Mouse (Mus musculus) heart, embryonic 16.5 days (tissue): ENCODE measurements around the gene Wbp11. TPM values are rescaled to one million over a fixed set of nuclear protein-coding genes. Genes with fewer than 3 reads are reported as not detected.
A peak's percentile ranks its signal among the peaks of the same experiment; 100 is the strongest.

Source experiments
- ATAC-seq: fragments of 200-750 bp; cut with Nextera tagmentation; replicated peaks from 2 replicates; pipeline ENCODE4 v1.8.0; 2017; ENCODE audit warnings: moderate number of reproducible peaks; ENCODE audit not compliant: insufficient read depth, low FRiP score; ENCODE audit errors: extremely low read depth
- H3K27ac ChIP-seq: fragments of 300-500 bp; sonication (generic); 2 replicates; pipeline ENCODE4 v1.5.1; 2014; ENCODE audit warnings: mild to moderate bottlenecking, low read length, control low read depth, moderate library complexity
- H3K27me3 ChIP-seq: fragments of 300-500 bp; sonication (generic); 2 replicates; pipeline ENCODE4 v1.6.1; 2014; ENCODE audit warnings: low read length, mixed read lengths; ENCODE audit not compliant: control insufficient read depth, insufficient read depth
- H3K36me3 ChIP-seq: fragments of 300-500 bp; sonication (generic); 2 replicates; pipeline ENCODE4 v1.6.1; 2014; ENCODE audit not compliant: control insufficient read depth, insufficient read depth
- H3K4me1 ChIP-seq: fragments of 300-500 bp; sonication (generic); 2 replicates; pipeline ENCODE4 v1.6.1; 2014; ENCODE audit warnings: low read length, mixed read lengths; ENCODE audit not compliant: control insufficient read depth, insufficient read depth
- H3K4me2 ChIP-seq: fragments of 300-500 bp; sonication (generic); 2 replicates; pipeline ENCODE4 v1.6.1; 2014; ENCODE audit warnings: low read depth, mild to moderate bottlenecking, control low read depth, low read length
- H3K4me3 ChIP-seq: fragments of 300-500 bp; sonication (generic); 2 replicates; pipeline ENCODE4 v1.5.1; 2014; ENCODE audit warnings: mild to moderate bottlenecking, control low read depth, low read length
- H3K9ac ChIP-seq: fragments of 300-500 bp; sonication (generic); 2 replicates; pipeline ENCODE4 v1.6.1; 2014; ENCODE audit warnings: low read length, control low read depth
- H3K9me3 ChIP-seq: fragments of 300-500 bp; sonication (generic); replicated peaks from 2 replicates; pipeline ENCODE4 v1.6.1; 2016; ENCODE audit warnings: low read length; ENCODE audit not compliant: control insufficient read depth
- WGBS: fragments of 180-500 bp; shearing (Covaris S2); extraction: QIAGEN DNeasy Blood & Tissue Kit; methylation state at CpG from one replicate; pipeline ENCODE4 v1.1.7; 2014; 5-methylcytosine and 5-hydroxymethylcytosine counted together
- polyA plus RNA-seq: library from polyadenylated mRNA; unstranded; fragments of >200 nt; fragmentation: Nextera tagmentation; extraction: Ambion mirVana; gene quantifications from 2 replicates; pipeline ENCODE4 v1.2.1, GENCODE M21; 2015

Wbp11 gene
- polyA plus RNA-seq, 1 experiment from 2014 or later, result 77.7 TPM

DNA sequence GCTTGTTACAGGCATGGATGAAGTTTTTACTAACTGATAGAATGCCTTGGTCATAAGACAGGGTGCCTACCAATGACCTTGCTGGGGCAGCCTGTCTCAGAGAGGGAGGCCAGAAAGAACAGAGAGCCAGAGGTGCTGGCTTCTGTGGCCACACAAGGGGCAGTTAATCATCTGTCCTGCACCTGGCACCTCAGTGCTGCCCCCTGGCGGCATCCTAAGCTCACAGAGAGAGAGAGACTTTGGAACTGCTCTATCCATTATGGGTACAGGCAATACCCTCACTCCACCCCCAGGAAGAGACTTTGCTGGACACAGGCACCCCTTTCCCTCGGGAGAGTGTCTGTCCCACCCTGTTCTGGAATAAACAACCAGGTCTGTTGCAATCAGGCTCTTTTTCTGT lies 19.8 kb upstream of the Wbp11 start:
- Histone ChIP-seq H3K4me3 (no peak overlapping the region), H3K27ac (no peak overlapping the region), H3K9me3 (no peaks in the 10 kb centered on the region), H3K4me1 (no peaks in the 10 kb centered on the region; the same call in 1 of the 2 replicates), H3K27me3 (no peaks in the 10 kb centered on the region), H3K4me2 (no peak overlapping the region), H3K9ac (no peak overlapping the region), H3K36me3 (no peaks in the 10 kb centered on the region)
- WGBS, result 27% methylated on average over 2 of the region's 2 CpGs
- ATAC-seq, result no peak

DNA sequence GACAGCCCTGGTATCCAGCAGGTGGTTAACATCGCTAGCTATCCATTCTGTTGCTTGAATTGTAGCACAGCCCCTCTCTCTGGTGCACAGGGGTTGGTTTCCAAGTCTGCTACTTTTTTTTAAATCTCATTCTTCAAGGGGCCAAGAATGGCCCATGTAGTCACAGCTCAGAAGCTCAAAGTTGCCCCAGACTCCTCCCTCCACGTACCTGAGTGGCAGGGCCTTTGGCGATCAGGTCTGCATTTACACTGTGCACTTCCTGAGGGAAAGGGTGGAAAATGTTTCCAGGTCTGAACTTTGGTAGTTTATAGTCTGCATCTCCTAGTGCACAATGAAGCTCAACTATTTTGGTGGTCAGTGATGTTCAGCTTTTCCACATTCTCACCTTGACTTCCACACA lies 19.2 kb upstream of the Wbp11 start:
- Histone ChIP-seq H3K4me1 (no peaks in the 10 kb centered on the region; the same call in 1 of the 2 replicates), H3K27ac (no peak overlapping the region), H3K9ac (no peak overlapping the region), H3K4me2 (no peak overlapping the region), H3K9me3 (no peaks in the 10 kb centered on the region), H3K4me3 (no peak overlapping the region), H3K27me3 (no peaks in the 10 kb centered on the region), H3K36me3 (no peaks in the 10 kb centered on the region)
- ATAC-seq, result no peak
- WGBS, result 91% methylated on average over 3 of the region's 3 CpGs

GRCm38 (mm10) chr6:136845706-136846480 lies 17.9 kb upstream of the Wbp11 start:
- Histone ChIP-seq H3K9ac (no peak overlapping the region), H3K4me1 (no peaks in the 10 kb centered on the region; the same call in 1 of the 2 replicates), H3K27ac (no peak overlapping the region), H3K27me3 (no peaks in the 10 kb centered on the region), H3K4me2 (no peak overlapping the region), H3K36me3 (no peaks in the 10 kb centered on the region), H3K4me3 (no peak overlapping the region), H3K9me3 (no peaks in the 10 kb centered on the region)
- WGBS, result 71% methylated on average over 5 of the region's 5 CpGs
- no peak for ATAC-seq

DNA sequence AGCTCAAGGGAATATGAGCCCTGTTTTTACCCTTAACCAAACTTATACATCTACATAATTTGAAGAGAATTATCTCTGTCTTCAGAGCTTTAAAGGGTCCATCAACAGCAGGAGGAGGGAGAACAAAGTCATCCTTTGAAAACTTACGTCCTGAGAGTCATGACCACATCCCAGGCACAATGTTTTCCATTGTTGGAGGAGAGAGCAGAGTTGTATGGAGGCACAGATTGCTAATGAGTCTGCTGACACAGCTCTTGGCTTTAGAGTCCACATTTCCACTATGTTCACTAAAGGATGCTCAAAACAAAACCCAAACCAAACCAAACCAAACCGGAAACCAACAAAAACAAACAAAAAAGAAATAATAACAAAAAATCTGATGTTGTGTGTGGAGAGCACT lies 16.9 kb upstream of the Wbp11 start:
- Histone ChIP-seq H3K36me3 (no peaks in the 10 kb centered on the region), H3K4me3 (no peak overlapping the region), H3K27ac (no peak overlapping the region), H3K9ac (no peak overlapping the region), H3K27me3 (no peaks in the 10 kb centered on the region), H3K4me1 (no peaks in the 10 kb centered on the region), H3K4me2 (no peak overlapping the region), H3K9me3 (no peaks in the 10 kb centered on the region)
- 58% methylated on average over 2 of the region's 2 CpGs for WGBS
- ATAC-seq, result no peak

DNA sequence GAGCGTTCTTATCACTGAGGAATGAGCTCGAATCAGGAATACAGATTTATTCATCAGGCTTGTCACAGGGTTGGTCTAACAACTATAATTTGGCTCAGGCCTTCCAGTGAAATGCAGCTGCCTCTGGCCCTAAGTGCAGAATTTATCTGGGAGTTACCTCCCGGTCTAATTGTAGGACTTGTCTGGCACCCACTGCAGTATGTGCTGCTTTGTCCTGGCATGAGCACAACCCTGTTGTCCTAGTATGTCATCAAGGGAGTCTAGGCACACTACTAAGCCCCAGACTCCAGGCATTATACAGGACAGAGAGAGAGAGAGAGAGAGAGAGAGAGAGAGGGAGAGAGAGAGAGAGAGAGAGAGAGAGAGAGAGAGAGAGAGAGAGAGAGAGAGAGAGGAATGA lies 9.3 kb upstream of the Wbp11 start:
- Histone ChIP-seq H3K27ac (no peak overlapping the region), H3K36me3 (no peaks in the 10 kb centered on the region), H3K9me3 (no peaks in the 10 kb centered on the region), H3K4me3 (no peak overlapping the region), H3K27me3 (no peaks in the 10 kb centered on the region), H3K4me2 (no peak overlapping the region), H3K9ac (no peak overlapping the region), H3K4me1 (no peaks in the 10 kb centered on the region)
- WGBS, result 69% methylated on average over 3 of the region's 3 CpGs
- ATAC-seq, result no peak; the same call in 1 of the 2 replicates

GRCm38 (mm10) chr6:136835352-136835751 lies 7.3 kb upstream of the Wbp11 start, which contains the start of gene Smco3:
TSS of gene Smco3 (minus strand) at chr6:136835452.
- Histone ChIP-seq H3K9ac (no peak within 1 kb of the TSS), H3K9me3 (no peaks in the 10 kb centered on the region), H3K4me2 (no peak within 1 kb of the TSS), H3K4me3 (no peak within 1 kb of the TSS), H3K36me3 (no peaks in the 10 kb centered on the region), H3K27me3 (no peaks in the 10 kb centered on the region), H3K27ac (no peak within 1 kb of the TSS), H3K4me1 (no peaks in the 10 kb centered on the region)
- 49% methylated on average over 4 of the region's 4 CpGs for WGBS
- no peak for ATAC-seq

GRCm38 (mm10) chr6:136831712-136832111 lies 3.7 kb upstream of the Wbp11 start:
- WGBS, result 66% methylated on average over 5 of the region's 5 CpGs
- Histone ChIP-seq H3K27me3 (no peaks in the 10 kb centered on the region), H3K9ac (no peak overlapping the region), H3K27ac (no peak overlapping the region), H3K4me1 (peaks cover 4% of the 10 kb centered on the region), H3K4me3 (no peak overlapping the region), H3K36me3 (no peaks in the 10 kb centered on the region), H3K4me2 (no peak overlapping the region), H3K9me3 (no peaks in the 10 kb centered on the region)
- ATAC-seq, result no peak

- 29% methylated on average over 4 of the region's 4 CpGs for WGBS
- Histone ChIP-seq H3K9me3 (no peaks in the 10 kb centered on the region), H3K36me3 (peaks cover 17% of the 10 kb centered on the region), H3K4me1 (peaks cover 4% of the 10 kb centered on the region), H3K4me3 (peak overlapping the region; percentile 65), H3K9ac (peak overlapping the region; percentile 68), H3K27ac (peak overlapping the region; percentile 86), H3K27me3 (no peaks in the 10 kb centered on the region), H3K4me2 (peak overlapping the region; percentile 83)
- ATAC-seq, result no peak
Observed at GRCm38 (mm10) chr6:136828681-136829080, 648 bp upstream of the Wbp11 start.

DNA sequence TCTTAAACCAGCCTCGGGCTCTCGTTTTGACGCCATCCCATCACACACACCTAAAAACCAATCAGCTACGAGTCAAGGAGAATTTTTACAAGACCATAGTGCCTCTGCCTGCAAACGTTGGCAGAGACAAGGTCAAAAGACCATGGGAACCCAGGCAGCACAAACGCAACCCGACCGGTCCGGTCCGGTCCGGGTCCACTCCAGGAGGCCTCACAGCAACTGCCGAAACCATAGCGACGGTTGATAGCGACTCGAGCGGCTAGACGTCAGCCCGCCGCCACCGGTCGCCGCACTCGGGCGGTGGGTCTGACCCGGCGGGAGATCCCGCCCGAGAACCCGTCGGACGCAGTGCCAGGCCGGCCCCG lies 535 bp downstream of the Wbp11 start, which contains the start of gene BC049715:
Gene BC049715 (plus strand): TSS at position 111 of the 365 bp plus-strand sequence.
- peak within 1 kb of the TSS; percentile 86 for H3K27ac ChIP-seq
- peak within 1 kb of the TSS; percentile 91 for H3K4me2 ChIP-seq
- H3K4me3 ChIP-seq, result peak within 1 kb of the TSS; percentile 100
- H3K9ac ChIP-seq, result peak within 1 kb of the TSS; percentile 100
- H3K27me3 ChIP-seq, result no peaks in the 10 kb centered on the region
- ATAC-seq, result 0 out of 2 replicates have a peak, but pooled peaks have one; percentile 2
- WGBS, result under 1% methylated on average over 34 of the region's 34 CpGs
- H3K9me3 ChIP-seq, result no peaks in the 10 kb centered on the region
- H3K36me3 ChIP-seq, result peaks cover 23% of the 10 kb centered on the region
- peaks cover 4% of the 10 kb centered on the region for H3K4me1 ChIP-seq
